Mouse (Mus musculus) MEL (cell line): Measurements from ENCODE around the gene Vmn1r212.
"Not testable (repeated sequence)": the region's sequence is repeated elsewhere in the genome, so short reads cannot be mapped to it uniquely, and the experiment has no call there.

Experiments
- CHD1 ChIP-seq: IDR thresholded peaks from 2 replicates; pipeline ENCODE4 v1.6.1; 2012; ENCODE audit warnings: low read depth, mild to moderate bottlenecking, inconsistent platforms, low read length, improper control_type of control experiment
- CTCF ChIP-seq, 3 experiments: IDR thresholded peaks in 2 of 3; conservative IDR thresholded peaks in 1 of 3; 2 replicates each; pipeline ENCODE4 v1.5.1; 2011 to 2012; ENCODE audit warnings: low read length in 3 of 3, low read depth in 2 of 3, mild to moderate bottlenecking in 2 of 3, improper control_type of control experiment in 1 of 3, inconsistent platforms in 1 of 3, mixed read lengths in 1 of 3, moderate library complexity in 1 of 3; ENCODE audit not compliant: control insufficient read depth in 1 of 3, insufficient read depth in 1 of 3, poor library complexity in 1 of 3, severe bottlenecking in 1 of 3
- GATA1 ChIP-seq: IDR thresholded peaks from 2 replicates; pipeline ENCODE4 v1.6.1; 2011; ENCODE audit warnings: low read depth, low read length, improper control_type of control experiment
- MAFK ChIP-seq: IDR thresholded peaks from 2 replicates; pipeline ENCODE4 v1.6.1; 2011; ENCODE audit warnings: low read depth, mild to moderate bottlenecking, low read length, improper control_type of control experiment, borderline replicate concordance
- MYC ChIP-seq: IDR thresholded peaks from 2 replicates; pipeline ENCODE4 v1.6.1; 2011; ENCODE audit warnings: low read depth, mild to moderate bottlenecking, low read length, improper control_type of control experiment, moderate library complexity
- POLR2A ChIP-seq, 2 experiments: IDR thresholded peaks; 2 replicates each; pipeline ENCODE4 v1.6.1; 2011 to 2012; ENCODE audit warnings: low read length in 2 of 2, mild to moderate bottlenecking in 2 of 2, control low read depth in 1 of 2, improper control_type of control experiment in 1 of 2, low read depth in 1 of 2, moderate library complexity in 1 of 2; ENCODE audit not compliant: control insufficient read depth in 1 of 2, insufficient read depth in 1 of 2, poor library complexity in 1 of 2
- RCOR1 ChIP-seq: IDR thresholded peaks from 2 replicates; pipeline ENCODE4 v1.6.1; 2012; ENCODE audit warnings: low read depth, mild to moderate bottlenecking, inconsistent platforms, low read length, improper control_type of control experiment
- TCF12 ChIP-seq: IDR thresholded peaks from 2 replicates; pipeline ENCODE4 v1.6.1; 2014; ENCODE audit warnings: low read depth, mild to moderate bottlenecking, inconsistent platforms, low read length, improper control_type of control experiment, moderate library complexity

- TF ChIP-seq GATA1; MAFK; POLR2A (IDR thresholded peaks at IDR 0.05; ENCODE audit: control insufficient read depth in 1 of 2, insufficient read depth in 1 of 2, low read depth in 1 of 2, low read length in 2 of 2, poor library complexity in 1 of 2); CTCF (IDR thresholded peaks at IDR 0.05 in 2 of 3, conservative IDR thresholded peaks at IDR 0.05 in 1 of 3; ENCODE audit: control insufficient read depth in 1 of 3, insufficient read depth in 1 of 3, low read depth in 2 of 3, low read length in 3 of 3, poor library complexity in 1 of 3, severe bottlenecking in 1 of 3); RCOR1; CHD1; TCF12; MYC: not testable (repeated sequence)
These were observed 39.7 kb downstream of the Vmn1r212 start for GRCm38 (mm10) chr13:22844304-22844703.
